Mouse (Mus musculus) layer of hippocampus, postnatal 25 days (tissue): ENCODE measurements around the gene Grb14. TPM values are rescaled to one million over a fixed set of nuclear protein-coding genes. Genes with fewer than 3 reads are reported as not detected.

Source experiments
- DNase-seq, 2 experiments: peaks; one replicate each; pipeline ENCODE4 v3.0.0; 2022; ENCODE audit warnings: mixed read lengths in 2 of 2, low spot score in 1 of 2; ENCODE audit errors: extremely low spot score in 1 of 2
- total RNA-seq, 2 experiments: library from RNA; stranded (reverse); gene quantifications; 2 replicates each; pipeline ENCODE4 v1.2.3; 2021

The Grb14 gene
- total RNA-seq, 2 experiments from 2014 or later: 41.6 to 48.3 TPM

DNA sequence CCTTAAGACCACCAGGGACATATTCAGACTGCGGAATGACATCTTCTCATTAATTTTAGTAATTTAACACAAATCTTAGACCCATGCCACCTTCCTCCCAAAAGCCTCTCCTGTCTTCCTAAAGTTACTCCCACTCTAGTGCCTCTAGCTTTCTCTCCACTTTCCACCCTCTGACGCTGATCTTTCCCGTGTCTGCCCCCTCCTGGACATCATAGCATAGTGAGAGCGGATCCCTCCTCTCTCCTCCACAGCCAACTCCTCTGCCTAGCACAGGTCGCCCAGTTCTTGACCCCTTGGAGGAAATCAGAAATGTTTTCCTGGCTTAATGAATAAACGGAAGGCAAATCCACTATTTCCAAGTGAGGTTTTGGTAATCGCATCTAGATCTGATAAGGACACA lies 131.6 kb downstream of the Grb14 start:
- DNase-seq: no peak

DNA sequence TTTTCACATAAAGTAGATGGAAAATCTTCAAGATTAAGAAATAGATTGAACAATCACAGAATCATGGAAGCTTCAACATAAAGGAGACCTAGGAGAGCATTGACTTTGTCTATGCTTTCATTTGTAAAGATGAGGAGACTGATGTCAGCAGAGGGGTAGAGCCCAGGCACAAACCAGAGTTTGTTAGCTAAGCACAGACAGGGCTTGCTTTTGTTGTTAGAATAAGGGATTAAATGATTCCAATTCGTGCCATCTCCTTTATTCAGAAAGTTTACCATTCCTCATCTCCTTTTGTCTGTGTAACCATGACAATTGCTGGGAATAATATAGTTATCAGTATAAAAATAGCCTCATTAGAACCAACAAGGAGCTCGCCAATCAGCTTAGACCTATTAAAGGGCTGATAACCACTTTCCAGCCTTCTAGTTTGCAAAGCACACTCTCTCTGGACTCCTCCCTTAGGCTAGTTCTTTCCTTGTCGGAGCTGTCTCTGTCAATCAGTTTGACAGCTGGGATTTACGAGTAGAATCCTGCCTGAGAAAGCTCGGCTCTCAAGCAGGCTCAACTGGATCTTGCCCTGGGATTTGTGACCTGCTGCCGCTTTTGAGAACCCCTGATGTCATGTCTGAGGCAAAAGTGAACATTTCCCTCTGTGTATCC lies 137.6 kb downstream of the Grb14 start:
- DNase-seq: no peak

DNA sequence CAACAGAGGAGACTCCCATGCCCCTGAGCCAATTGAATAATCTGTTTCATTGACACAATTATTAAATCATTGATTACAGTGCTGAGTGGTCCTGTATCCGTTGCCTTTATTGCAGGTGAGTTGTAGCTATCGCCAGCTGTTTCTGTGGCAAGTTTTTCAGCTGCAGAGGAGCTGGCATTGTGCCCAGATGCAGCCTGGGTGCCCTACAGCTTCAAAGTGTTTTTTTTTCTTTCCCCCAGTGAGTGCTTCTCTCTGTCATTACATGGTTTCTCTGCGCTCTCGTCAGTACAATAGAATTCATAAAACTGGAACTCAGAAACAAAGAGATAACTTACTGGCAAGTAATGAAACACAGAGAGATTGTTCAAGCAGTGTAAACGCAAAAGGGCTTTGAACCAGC lies 139.1 kb downstream of the Grb14 start:
- no peak for DNase-seq

DNA sequence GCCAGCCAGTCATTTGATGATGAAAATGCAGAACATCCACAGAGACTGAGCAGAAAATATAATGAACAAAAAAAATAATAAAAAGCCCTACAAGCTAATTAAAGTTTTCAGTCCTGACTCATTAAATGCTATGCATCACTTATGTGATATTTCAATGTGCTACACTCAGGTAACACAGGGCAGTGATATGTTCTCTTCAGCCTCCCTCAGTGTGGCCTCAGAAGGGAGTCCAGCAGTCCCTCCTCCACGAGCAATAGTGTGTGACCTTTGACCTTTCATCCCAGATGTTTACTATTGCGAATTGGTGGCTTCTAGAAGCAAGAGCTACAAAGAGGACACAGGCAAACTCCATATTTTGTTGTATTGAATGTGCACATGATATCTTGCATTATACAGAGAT lies 146.5 kb downstream of the Grb14 start:
- no peak for DNase-seq

Other genes with a start within 250 kb of the Grb14 start
- 1 to 10 TPM; 7.7 to 9.3 TPM for gene Cobll1, start 214.4 kb upstream of the Grb14 start, total RNA-seq